22 mouse cellular contexts compared by ENCODE assay signal in the genomic region with DNA sequence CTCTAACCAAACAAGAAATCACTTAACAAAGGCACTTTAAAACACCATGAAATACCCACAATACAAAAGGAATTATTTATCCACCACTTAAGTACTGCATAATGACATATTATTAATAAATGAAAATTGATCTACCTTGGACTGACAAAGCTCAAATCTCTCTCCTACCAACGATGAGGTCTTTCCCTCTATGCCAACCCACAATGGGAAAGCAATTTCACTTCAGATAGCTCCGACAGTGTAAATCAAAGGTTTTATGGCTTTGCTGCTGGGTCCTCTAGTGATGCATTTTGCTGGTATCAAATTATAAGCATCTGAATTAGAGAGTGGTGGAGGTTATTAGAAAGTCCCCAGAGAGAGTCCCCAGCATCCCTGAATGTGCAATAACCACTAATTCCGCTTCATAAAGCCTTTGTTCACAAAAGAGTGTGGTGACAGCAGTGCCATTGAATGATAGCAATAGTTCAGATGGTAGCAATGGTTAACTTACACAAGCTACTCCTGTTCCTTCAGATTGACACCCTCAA.
"Had no signal": no experiment of that assay in that cellular context is flagged by ENCODE, and none has a peak within 500 bp of the region (broad histone marks: within the 10 kb centered on the region; RNA-seq: fewer than 3 reads in every experiment).

No protein-coding gene starts in this region.

- H3K4me3 ChIP-seq: limb, embryonic 12.5 days; limb, embryonic 15.5 days; megakaryocyte, embryonic 14.5 days; midbrain, embryonic 10.5 days; midbrain, embryonic 13.5 days; myocyte had no signal

- H3K27me3 ChIP-seq: limb, embryonic 12.5 days; limb, embryonic 15.5 days; megakaryocyte, embryonic 14.5 days; midbrain, embryonic 13.5 days had no signal

- H3K36me3 ChIP-seq: limb, embryonic 12.5 days; limb, embryonic 15.5 days; midbrain, embryonic 10.5 days; midbrain, embryonic 13.5 days had no signal

- H3K4me1 ChIP-seq: limb, embryonic 12.5 days; limb, embryonic 15.5 days; megakaryocyte, embryonic 14.5 days; midbrain, embryonic 10.5 days; midbrain, embryonic 13.5 days had no signal

- H3K9ac ChIP-seq: limb, embryonic 12.5 days; limb, embryonic 15.5 days; liver, embryonic 14.5 days; liver, postnatal 0 days; lung, embryonic 14.5 days; midbrain, embryonic 13.5 days had no signal

- H3K27ac ChIP-seq: limb, embryonic 12.5 days; limb, embryonic 15.5 days; liver, embryonic 14.5 days; macrophage; midbrain, embryonic 10.5 days; midbrain, embryonic 13.5 days; stomach, postnatal 0 days had no signal

- H3K9me3 ChIP-seq: limb, embryonic 12.5 days; limb, embryonic 15.5 days; midbrain, embryonic 10.5 days; midbrain, embryonic 13.5 days had no signal

- H3K4me2 ChIP-seq: limb, embryonic 12.5 days; limb, embryonic 15.5 days; liver, embryonic 11.5 days; lung, embryonic 14.5 days; midbrain, embryonic 13.5 days had no signal

- ATAC-seq: intestine, embryonic 16.5 days; liver, postnatal 0 days; lung, postnatal 0 days; midbrain, embryonic 13.5 days; midbrain, embryonic 16.5 days had no signal

- DNase-seq: kidney, adult 18-20 months; kidney, adult 9 months; kidney, postnatal 36 days; left cerebral cortex, postnatal 4 days; liver, postnatal 0 days; lung, embryonic 14.5 days; thymus, adult 2 months; thymus, postnatal 14 days; thymus, postnatal 4 days had no signal
